In genomic region chr3:86544785-86545184, GRCm38 (mm10) we compare ENCODE assay signal across 10 mouse cellular contexts. TPM values are rescaled to one million over a fixed set of nuclear protein-coding genes. Genes with fewer than 3 reads are reported as not detected.
DNase-seq lines count a peak whose midpoint lies in the region; ATAC-seq and TF ChIP-seq lines count a peak whose summit lies in the region.
"Had no signal": no experiment of that assay in that cellular context is flagged by ENCODE, and none has a peak within 500 bp of the region (broad histone marks: within the 10 kb centered on the region; RNA-seq: fewer than 3 reads in every experiment).

No protein-coding gene starts in this region.

- H3K9me3 ChIP-seq in hindbrain, postnatal 0 days (ENCODE audit: low read length): no peaks in the 10 kb centered on the region
- no peaks in the 10 kb centered on the region for H3K9me3 ChIP-seq in midbrain, postnatal 0 days (ENCODE audit: low read length)
- no peaks in the 10 kb centered on the region for H3K9me3 ChIP-seq in forebrain, embryonic 12.5 days

- 44% methylated on average over 3 of the region's 3 CpGs for WGBS in hindbrain, postnatal 0 days
- WGBS in midbrain, postnatal 0 days: 38% methylated on average over 3 of the region's 3 CpGs
- 13% methylated on average over 3 of the region's 3 CpGs for WGBS in forebrain, embryonic 12.5 days

- no peak for TF ChIP-seq CTCF in hindbrain, postnatal 0 days (IDR thresholded peaks at IDR 0.05; ENCODE audit: low read depth)
- TF ChIP-seq CTCF in midbrain, postnatal 0 days (IDR thresholded peaks at IDR 0.05): no peak

- no peaks in the 10 kb centered on the region for H3K36me3 ChIP-seq in hindbrain, postnatal 0 days (ENCODE audit: insufficient read depth, low read length)
- no peaks in the 10 kb centered on the region for H3K36me3 ChIP-seq in midbrain, postnatal 0 days (ENCODE audit: insufficient read depth, low read length)
- H3K36me3 ChIP-seq in forebrain, embryonic 12.5 days (replicated peaks): no peaks in the 10 kb centered on the region

- H3K9ac ChIP-seq in hindbrain, postnatal 0 days (replicated peaks; ENCODE audit: low read length): peak overlapping the region; percentile 49; the same call in 1 of the 2 replicates
- H3K9ac ChIP-seq in midbrain, postnatal 0 days (replicated peaks; ENCODE audit: low read length, poor library complexity, severe bottlenecking): no peak overlapping the region; the same call in 1 of the 2 replicates
- H3K9ac ChIP-seq in forebrain, embryonic 12.5 days: no peak overlapping the region

- DNase-seq in heart, adult 11 months: peak; percentile 45
- no peak for DNase-seq in heart, postnatal 25 days (ENCODE audit: low spot score)
- DNase-seq in embryo, embryonic 10.5 days (ENCODE audit: low spot score): peak; percentile 80
- DNase-seq in hindbrain, postnatal 0 days (ENCODE audit: low spot score): peak; percentile 69
- DNase-seq in midbrain, postnatal 0 days (ENCODE audit: low spot score): no peak
- DNase-seq in gastrocnemius, postnatal 25 days: no peak
- DNase-seq in spleen, postnatal 10 days (ENCODE audit: low spot score in 2 of 2): no peak
- DNase-seq: gastrocnemius, adult 2 months; kidney, postnatal 14 days had no signal

- no peaks in the 10 kb centered on the region for H3K4me1 ChIP-seq in hindbrain, postnatal 0 days (ENCODE audit: insufficient read depth, low read length)
- no peaks in the 10 kb centered on the region for H3K4me1 ChIP-seq in midbrain, postnatal 0 days (ENCODE audit: insufficient read depth, low read length)
- peaks cover 23% of the 10 kb centered on the region for H3K4me1 ChIP-seq in forebrain, embryonic 12.5 days

- peak overlapping the region; percentile 33; the same call in 1 of the 2 replicates for H3K4me2 ChIP-seq in hindbrain, postnatal 0 days (ENCODE audit: low read depth, low read length)
- H3K4me2 ChIP-seq in midbrain, postnatal 0 days (ENCODE audit: low read depth, low read length, poor library complexity, severe bottlenecking): peak overlapping the region; percentile 29; the same call in 1 of the 2 replicates
- H3K4me2 ChIP-seq in forebrain, embryonic 12.5 days: no peak overlapping the region

- H3K4me3 ChIP-seq in hindbrain, postnatal 0 days (ENCODE audit: low read length): peak overlapping the region; percentile 36
- peak overlapping the region; percentile 35 for H3K4me3 ChIP-seq in midbrain, postnatal 0 days (ENCODE audit: low read depth, low read length)
- H3K4me3 ChIP-seq in forebrain, embryonic 12.5 days (replicated peaks): no peak overlapping the region
- H3K4me3 ChIP-seq: gastrocnemius, adult 2 months had no signal

- no peak for ATAC-seq in hindbrain, postnatal 0 days
- no peak for ATAC-seq in midbrain, postnatal 0 days (ENCODE audit: low FRiP score)
- ATAC-seq in forebrain, embryonic 12.5 days (ENCODE audit: low FRiP score): no peak

- intact Hi-C loops in heart, postnatal 25 days (cut with DNase I): no loop called here

- no peak overlapping the region for H3K27ac ChIP-seq in hindbrain, postnatal 0 days
- no peak overlapping the region for H3K27ac ChIP-seq in midbrain, postnatal 0 days (ENCODE audit: low read depth, low read length)
- H3K27ac ChIP-seq in forebrain, embryonic 12.5 days: no peak overlapping the region
- H3K27ac ChIP-seq: gastrocnemius, adult 2 months had no signal

- H3K27me3 ChIP-seq in hindbrain, postnatal 0 days (ENCODE audit: insufficient read depth, low read length): no peaks in the 10 kb centered on the region
- no peaks in the 10 kb centered on the region for H3K27me3 ChIP-seq in midbrain, postnatal 0 days (ENCODE audit: insufficient read depth, low read length)
- peaks cover 58% of the 10 kb centered on the region for H3K27me3 ChIP-seq in forebrain, embryonic 12.5 days

RNA-seq across cellular contexts. Expression of gene Mab21l2, which starts 3.6 kb away (rescaled TPM):
- under 1 TPM in 1 of 2 experiments, not detected in 1; 0.20 TPM for total RNA-seq in heart, postnatal 25 days (2021)
- 92.9 and 93.4 TPM in 2 replicates for total RNA-seq in hindbrain, postnatal 0 days (2014; rRNA removed)
- polyA plus RNA-seq in hindbrain, postnatal 0 days (2015; fragmentation: Nextera tagmentation; extraction: Ambion mirVana): 98.1 and 112 TPM in 2 replicates
- 41.9 and 45.2 TPM in 2 replicates for total RNA-seq in midbrain, postnatal 0 days (2014; rRNA removed)
- polyA plus RNA-seq in midbrain, postnatal 0 days (2015; fragmentation: Nextera tagmentation; extraction: Ambion mirVana): 39.5 and 39.8 TPM in 2 replicates
- total RNA-seq in gastrocnemius, postnatal 25 days (2021): under 1 TPM; 0.20 to 0.86 TPM
- 8.4 and 14.9 TPM in 2 replicates for polyA plus RNA-seq in forebrain, embryonic 12.5 days (2016; fragmentation: Nextera tagmentation; extraction: Ambion mirVana)

Comparison
In these comparisons a context has a peak if more than half of its experiments do, and no peak if none do; other contexts are left out.
1. DNase-seq: peak in heart, adult 11 months (single experiment), embryo, embryonic 10.5 days (single experiment) and hindbrain, postnatal 0 days (single experiment); none in heart, postnatal 25 days (single experiment), midbrain, postnatal 0 days (single experiment), gastrocnemius, postnatal 25 days (single experiment) and spleen, postnatal 10 days (0 of 2).
2. RNA of gene Mab21l2, which starts 3.6 kb away (total RNA-seq): 92.9 to 93.4 TPM in hindbrain, postnatal 0 days and 41.9 to 45.2 TPM in midbrain, postnatal 0 days; 0.20 to 0.86 TPM in gastrocnemius, postnatal 25 days and 0.20 TPM in heart, postnatal 25 days; every median in the first group is over 10 times any median in the second.